Mouse (Mus musculus) embryonic stem cell, embryonic (primary cell): ENCODE data around the gene Skint6.
"Not testable (repeated sequence)": the region's sequence is repeated elsewhere in the genome, so short reads cannot be mapped to it uniquely, and the experiment has no call there.

ENCODE experiments used
- CTCF ChIA-PET, 4 experiments: fragments of 300-600 bp in 2 of 4; fragments of 350-600 bp in 2 of 4; sonication (Branson Sonifier 250); formaldehyde crosslinking; loops; one replicate each; lab custom pipeline; 2022; ENCODE audit warnings: inconsistent platforms in 2 of 4; lab: Charles Lee
- POLR2A ChIA-PET, 4 experiments: fragments of 300-600 bp in 2 of 4; fragments of 350-600 bp in 2 of 4; sonication (Branson Sonifier 250); formaldehyde crosslinking; loops; one replicate each; lab custom pipeline; 2022; ENCODE audit warnings: antibody characterized with exemption in 4 of 4, inconsistent platforms in 1 of 4; lab: Charles Lee

Gene Skint6

DNA sequence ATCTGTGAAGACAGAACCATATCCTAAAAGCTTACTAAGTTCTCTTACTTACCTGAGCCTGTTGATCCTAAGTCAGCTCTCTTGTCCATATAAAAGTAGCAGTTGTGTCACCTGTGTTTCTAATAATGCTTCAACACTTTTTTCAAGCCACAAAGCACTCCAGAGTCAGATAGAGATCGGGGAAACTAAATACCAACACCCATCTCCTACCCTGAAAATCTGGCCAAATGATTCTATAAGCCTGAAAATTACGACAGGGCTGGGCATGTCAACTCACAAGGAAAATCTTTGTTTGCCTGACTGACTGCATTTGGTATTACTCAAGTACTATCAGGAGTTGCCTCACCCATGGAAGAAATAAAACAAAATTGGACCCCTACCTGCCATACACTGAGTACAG, at the start of gene Skint6:
Gene Skint6 (minus strand): TSS at position 101 of the 400 bp plus-strand sequence.
- CTCF ChIA-PET = no interaction called here
- POLR2A ChIA-PET = no interaction called here

DNA sequence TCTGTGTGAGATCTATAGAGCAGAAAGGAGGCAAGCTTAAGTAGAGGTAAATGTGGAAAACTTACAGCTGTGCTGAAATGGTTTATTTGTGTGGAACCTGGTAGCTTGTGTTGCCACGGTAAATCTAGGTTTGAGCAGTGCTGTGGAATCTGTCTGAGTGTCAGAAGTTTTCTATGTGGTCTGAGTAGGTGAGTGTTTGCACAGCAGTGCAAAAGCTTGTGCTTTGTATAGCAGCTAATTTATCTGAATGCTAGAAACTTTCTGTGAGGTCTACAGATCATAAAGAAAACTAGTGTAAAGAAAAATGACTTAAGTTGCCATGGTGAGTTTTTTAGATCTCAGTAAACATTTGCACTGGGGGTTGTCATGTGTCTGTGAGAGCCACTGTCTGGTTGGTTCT, 34.1 kb upstream of the Skint6 start:
- ChIA-PET POLR2A (no interaction called here), CTCF (no interaction called here)

- CTCF ChIA-PET = no interaction called here
- POLR2A ChIA-PET = no interaction called here
Observed at GRCm38 (mm10) chr4:113301773-113302473, 15.2 kb upstream of the Skint6 start.

- ChIA-PET CTCF (no interaction called here), POLR2A (no interaction called here)
Observed at GRCm38 (mm10) chr4:113263363-113264060, 23.3 kb downstream of the Skint6 start.

DNA sequence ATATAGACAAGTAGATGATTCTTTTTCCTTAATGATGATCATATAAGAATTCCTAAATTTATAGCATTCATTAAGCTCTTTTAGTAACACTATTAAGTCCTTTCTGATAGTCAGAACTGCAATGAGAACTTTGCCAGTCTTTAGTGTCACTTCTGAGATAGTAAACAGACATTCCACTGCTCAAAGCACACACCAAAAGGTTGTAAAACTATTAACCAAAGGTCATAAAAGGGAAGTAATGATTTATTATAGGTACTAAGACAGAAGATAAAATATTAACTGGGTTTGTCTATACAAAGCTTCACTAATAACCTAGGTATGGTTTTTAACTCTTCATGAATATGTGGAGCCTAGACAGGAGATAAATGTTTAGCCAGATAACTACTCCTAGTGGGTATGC, 41.0 kb downstream of the Skint6 start:
- CTCF ChIA-PET = no interaction called here
- POLR2A ChIA-PET = no interaction called here

GRCm38 (mm10) chr4:113067621-113068020, 219.2 kb downstream of the Skint6 start:
- ChIA-PET POLR2A (no interaction called here), CTCF (no interaction called here)

- CTCF ChIA-PET = not testable (repeated sequence)
Observed at GRCm38 (mm10) chr4:112979160-112979559, 307.6 kb downstream of the Skint6 start.

GRCm38 (mm10) chr4:112790646-112791045, 496.1 kb downstream of the Skint6 start:
- POLR2A ChIA-PET = no interaction called here
- CTCF ChIA-PET = interaction anchor here in 1 of 4 experiments (0.6 kb wide), 1 partner anchor 1512 kb away, joined by 3 read pairs; no protein-coding TSS in a partner anchor

More at GRCm38 (mm10) chr4:112979160-112979559, 307.6 kb downstream of the Skint6 start:
- POLR2A ChIA-PET = not testable (repeated sequence)

DNA sequence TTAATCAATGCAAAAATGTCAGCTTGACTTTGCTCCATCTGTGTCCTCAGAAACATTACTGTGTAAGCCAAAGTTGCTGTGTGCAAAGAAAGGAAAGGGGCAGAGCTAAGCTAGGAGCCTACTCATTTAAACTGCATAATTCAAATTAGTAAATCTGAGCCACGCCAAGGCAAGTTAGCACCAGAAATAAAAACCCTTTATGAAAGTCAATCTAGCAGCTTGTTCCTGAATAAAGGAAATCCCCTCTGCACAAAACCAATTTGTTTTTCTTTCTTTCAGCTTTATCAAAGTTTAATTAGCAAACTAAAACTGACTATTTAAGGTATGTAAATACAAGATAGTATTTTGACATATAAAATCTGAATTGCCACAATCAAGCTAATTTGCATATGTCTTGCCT, 512.0 kb downstream of the Skint6 start, which contains the start of gene Skint10:
Gene Skint10 (minus strand): TSS at position 101 of the 400 bp plus-strand sequence.
- CTCF ChIA-PET = no interaction called here
- POLR2A ChIA-PET = no interaction called here
